Mouse (Mus musculus): ENCODE data around the gene Thap4.

DNA sequence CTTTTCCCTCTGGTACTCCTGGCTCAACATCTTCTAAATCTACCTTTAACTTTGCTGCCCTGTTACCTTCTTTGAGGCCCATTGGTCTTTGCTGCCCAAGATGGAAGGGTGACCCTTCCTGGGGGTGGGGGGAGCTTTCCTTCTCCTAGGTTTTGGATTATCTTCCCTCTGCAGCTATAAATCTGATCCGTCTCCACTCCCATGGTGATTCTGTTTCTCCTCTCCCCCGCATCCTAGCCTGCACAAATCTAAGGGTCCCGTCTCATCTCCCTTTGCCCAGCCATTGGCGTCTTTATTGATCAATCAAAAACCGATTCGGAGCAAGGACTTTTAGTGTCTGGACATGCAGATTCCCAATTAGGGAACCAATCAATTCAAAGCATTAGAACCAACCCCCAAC, 12.9 kb upstream of the Thap4 start:
- no peak for TF ChIP-seq CTCF (IDR thresholded peaks at IDR 0.05; ENCODE audit: low read depth, low read length)
- no peak for TF ChIP-seq POLR2A (IDR thresholded peaks at IDR 0.05; ENCODE audit: extremely low read depth, insufficient read depth, low read length)
